Mouse (Mus musculus): Measurements from ENCODE around the gene Fuca1. TPM values are rescaled to one million over a fixed set of nuclear protein-coding genes. Genes with fewer than 3 reads are reported as not detected.

Fuca1 gene
- polyA plus RNA-seq, 1 experiment from 2014 or later: 78.2 TPM

DNA sequence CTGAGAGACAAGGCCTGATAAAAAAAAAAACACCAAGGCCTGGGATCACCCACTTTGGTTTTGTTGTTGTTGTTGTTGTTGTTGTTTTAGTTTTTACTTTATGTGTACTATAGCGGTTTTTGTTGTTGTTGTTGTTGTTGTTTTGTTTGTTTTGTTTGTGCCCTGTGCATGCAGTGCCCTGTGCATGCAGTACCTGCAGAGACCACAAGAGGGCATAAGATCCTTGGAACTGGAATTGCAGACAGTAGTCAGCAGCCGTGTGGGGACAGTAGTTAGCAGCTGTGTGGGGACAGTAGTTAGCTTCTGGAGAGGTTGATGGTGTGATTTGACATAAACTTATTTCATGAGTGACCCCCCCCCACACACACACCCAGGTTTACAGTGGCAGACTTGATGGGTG, 33.7 kb downstream of the Fuca1 start:
- ATAC-seq (ENCODE audit: insufficient number of reproducible peaks, low FRiP score, low TSS enrichment, low read depth): no peak
- no peaks in the 10 kb centered on the region for H3K27me3 ChIP-seq
- no peaks in the 10 kb centered on the region for H3K4me1 ChIP-seq
- H3K9me3 ChIP-seq (replicated peaks): 0 out of 2 replicates have a peak, but pooled peaks cover 4% of the 10 kb centered on the region
- H3K4me2 ChIP-seq (replicated peaks): no peak overlapping the region
- H3K27ac ChIP-seq (replicated peaks): no peak overlapping the region
- 11% methylated on average over 2 of the region's 2 CpGs for WGBS
- no peak overlapping the region for H3K4me3 ChIP-seq (replicated peaks)
- peaks cover 63% of the 10 kb centered on the region for H3K36me3 ChIP-seq
- H3K9ac ChIP-seq: no peak overlapping the region

DNA sequence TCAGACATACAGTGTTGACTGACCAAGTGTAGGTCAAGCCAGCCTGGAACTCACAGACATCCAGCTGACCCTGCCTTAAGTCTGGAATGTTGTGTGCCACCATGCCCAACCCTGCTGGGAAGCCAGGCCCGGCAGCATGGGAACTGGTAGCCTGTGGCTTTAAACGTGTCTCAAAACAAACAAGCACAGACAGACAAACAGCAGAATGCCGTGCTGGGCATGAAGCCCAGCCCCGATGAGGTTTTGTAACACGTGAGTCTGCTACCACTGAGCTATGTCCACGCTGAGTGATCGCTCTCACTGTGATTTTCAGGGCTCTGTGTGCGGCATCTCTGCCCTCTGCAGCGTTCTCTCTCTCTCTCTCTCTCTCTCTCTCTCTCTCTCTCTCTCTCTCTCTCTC, 35.4 kb downstream of the Fuca1 start:
- no peak for ATAC-seq (ENCODE audit: insufficient number of reproducible peaks, low FRiP score, low TSS enrichment, low read depth)
- no peaks in the 10 kb centered on the region for H3K27me3 ChIP-seq

GRCm38 (mm10) chr4:135958354-135958753, 37.8 kb downstream of the Fuca1 start:
- peaks cover 7% of the 10 kb centered on the region for H3K4me1 ChIP-seq
- H3K27me3 ChIP-seq: no peaks in the 10 kb centered on the region
- H3K36me3 ChIP-seq: peaks cover 72% of the 10 kb centered on the region
- H3K27ac ChIP-seq (replicated peaks): no peak overlapping the region
- H3K9ac ChIP-seq: no peak overlapping the region
- no peaks in the 10 kb centered on the region for H3K9me3 ChIP-seq (replicated peaks)
- WGBS: 62% methylated on average over 8 of the region's 8 CpGs
- H3K4me3 ChIP-seq (replicated peaks): no peak overlapping the region
- no peak overlapping the region for H3K4me2 ChIP-seq (replicated peaks)
- ATAC-seq (ENCODE audit: insufficient number of reproducible peaks, low FRiP score, low TSS enrichment, low read depth): no peak

More for the DNA sequence above, 35.4 kb downstream of the Fuca1 start:
- H3K4me3 ChIP-seq (replicated peaks): no peak overlapping the region
- no peak overlapping the region for H3K27ac ChIP-seq (replicated peaks)
- H3K9ac ChIP-seq: no peak overlapping the region
- 0 out of 2 replicates have a peak, but pooled peaks cover 3% of the 10 kb centered on the region for H3K9me3 ChIP-seq (replicated peaks)
- no peak overlapping the region for H3K4me2 ChIP-seq (replicated peaks)
- H3K36me3 ChIP-seq: peaks cover 79% of the 10 kb centered on the region
- WGBS: 89% methylated on average over 9 of the region's 9 CpGs
- no peaks in the 10 kb centered on the region for H3K4me1 ChIP-seq

DNA sequence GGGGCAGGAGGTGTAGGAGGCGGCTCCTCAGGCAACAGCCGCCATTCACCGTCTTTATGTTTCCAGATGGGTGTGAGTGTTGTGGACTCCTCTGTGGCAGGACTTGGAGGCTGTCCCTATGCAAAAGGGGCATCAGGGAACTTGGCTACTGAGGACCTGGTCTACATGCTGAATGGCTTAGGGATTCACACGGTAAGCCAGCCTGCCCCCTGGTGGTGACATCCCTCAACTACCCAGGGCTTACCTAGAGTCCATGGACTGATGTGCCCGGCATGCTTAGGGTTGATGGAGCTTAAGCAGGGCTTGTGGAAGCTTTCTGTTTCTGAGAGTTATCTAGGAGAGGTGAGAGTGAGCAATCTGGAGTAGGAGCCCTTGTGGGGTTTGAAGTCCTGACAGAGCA, 40.2 kb downstream of the Fuca1 start:
- no peak overlapping the region for H3K4me2 ChIP-seq (replicated peaks)
- H3K36me3 ChIP-seq: peaks cover 60% of the 10 kb centered on the region
- WGBS: 28% methylated on average over 5 of the region's 5 CpGs
- no peaks in the 10 kb centered on the region for H3K9me3 ChIP-seq (replicated peaks)
- H3K27me3 ChIP-seq: no peaks in the 10 kb centered on the region
- ATAC-seq (ENCODE audit: insufficient number of reproducible peaks, low FRiP score, low TSS enrichment, low read depth): no peak
- H3K27ac ChIP-seq (replicated peaks): no peak overlapping the region
- H3K9ac ChIP-seq: no peak overlapping the region
- H3K4me1 ChIP-seq: peaks cover 17% of the 10 kb centered on the region
- H3K4me3 ChIP-seq (replicated peaks): no peak overlapping the region

DNA sequence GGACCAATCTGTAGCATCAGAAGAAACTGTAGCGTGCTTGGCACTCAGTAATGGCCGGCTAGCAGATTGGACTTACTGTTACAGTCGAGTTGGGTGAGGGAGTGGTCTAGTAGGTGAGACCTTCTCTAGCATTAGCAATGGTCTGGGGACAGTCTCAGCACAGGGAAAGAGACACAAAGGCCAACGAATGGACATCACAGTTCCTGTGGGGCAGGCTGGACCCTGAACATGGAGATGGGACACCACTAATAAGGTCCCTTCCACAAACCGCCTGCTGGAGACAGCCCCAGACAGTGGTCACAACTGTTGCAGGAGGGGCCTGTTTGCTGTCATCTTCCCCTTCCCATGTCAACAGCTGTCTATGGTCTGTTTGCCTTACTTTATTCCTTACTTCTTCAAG, 41.2 kb downstream of the Fuca1 start:
- no peak for ATAC-seq (ENCODE audit: insufficient number of reproducible peaks, low FRiP score, low TSS enrichment, low read depth)
- Histone ChIP-seq H3K4me1 (peaks cover 17% of the 10 kb centered on the region), H3K27ac (replicated peaks) (no peak overlapping the region), H3K27me3 (no peaks in the 10 kb centered on the region), H3K36me3 (peaks cover 63% of the 10 kb centered on the region), H3K4me3 (replicated peaks) (no peak overlapping the region), H3K9ac (no peak overlapping the region), H3K9me3 (replicated peaks) (no peaks in the 10 kb centered on the region), H3K4me2 (replicated peaks) (no peak overlapping the region)
- 89% methylated on average over 5 of the region's 5 CpGs for WGBS

- H3K27ac ChIP-seq (replicated peaks): 0 out of 2 replicates have a peak overlapping the region, but pooled peaks have one; percentile 28
- WGBS: 80% methylated on average over 7 of the region's 7 CpGs
Measured at GRCm38 (mm10) chr4:135962198-135962597, 41.7 kb downstream of the Fuca1 start.

GRCm38 (mm10) chr4:135962946-135963345, 42.4 kb downstream of the Fuca1 start:
- Histone ChIP-seq H3K9ac (peak overlapping the region; percentile 47), H3K27me3 (no peaks in the 10 kb centered on the region), H3K4me3 (replicated peaks) (peak overlapping the region; percentile 79), H3K9me3 (replicated peaks) (no peaks in the 10 kb centered on the region), H3K4me1 (peaks cover 17% of the 10 kb centered on the region), H3K4me2 (replicated peaks) (peak overlapping the region; percentile 93), H3K36me3 (peaks cover 66% of the 10 kb centered on the region), H3K27ac (replicated peaks) (peak overlapping the region; percentile 93)
- ATAC-seq (ENCODE audit: insufficient number of reproducible peaks, low FRiP score, low TSS enrichment, low read depth): no peak
- WGBS: 6% methylated on average over 15 of the region's 15 CpGs

More at GRCm38 (mm10) chr4:135962198-135962597, 41.7 kb downstream of the Fuca1 start:
- Histone ChIP-seq H3K4me2 (replicated peaks) (no peak overlapping the region), H3K9me3 (replicated peaks) (no peaks in the 10 kb centered on the region), H3K9ac (no peak overlapping the region), H3K36me3 (peaks cover 66% of the 10 kb centered on the region), H3K27me3 (no peaks in the 10 kb centered on the region), H3K4me3 (replicated peaks) (no peak overlapping the region), H3K4me1 (peaks cover 17% of the 10 kb centered on the region)
- ATAC-seq (ENCODE audit: insufficient number of reproducible peaks, low FRiP score, low TSS enrichment, low read depth): no peak

- H3K36me3 ChIP-seq: peaks cover 66% of the 10 kb centered on the region
- under 1% methylated on average over 56 of the region's 56 CpGs for WGBS
Measured at GRCm38 (mm10) chr4:135963457-135964193, 43.1 kb downstream of the Fuca1 start, which contains the start of gene Gale. Gene Gale, plus strand, starts transcription at chr4:135963727.

GRCm38 (mm10) chr4:135964426-135964825, 43.9 kb downstream of the Fuca1 start:
- peak overlapping the region; percentile 84 for H3K27ac ChIP-seq (replicated peaks)

More at GRCm38 (mm10) chr4:135963457-135964193, 43.1 kb downstream of the Fuca1 start, which contains the start of gene Gale:
- H3K9me3 ChIP-seq (replicated peaks): no peaks in the 10 kb centered on the region
- no peaks in the 10 kb centered on the region for H3K27me3 ChIP-seq
- peak within 1 kb of the TSS; percentile 79 for H3K4me3 ChIP-seq (replicated peaks)
- peak within 1 kb of the TSS; percentile 93 for H3K27ac ChIP-seq (replicated peaks)
- peak; percentile 93 for ATAC-seq (ENCODE audit: insufficient number of reproducible peaks, low FRiP score, low TSS enrichment, low read depth)
- peak within 1 kb of the TSS; percentile 93 for H3K4me2 ChIP-seq (replicated peaks)
- H3K4me1 ChIP-seq: peaks cover 21% of the 10 kb centered on the region
- peak within 1 kb of the TSS; percentile 74 for H3K9ac ChIP-seq

DNA sequence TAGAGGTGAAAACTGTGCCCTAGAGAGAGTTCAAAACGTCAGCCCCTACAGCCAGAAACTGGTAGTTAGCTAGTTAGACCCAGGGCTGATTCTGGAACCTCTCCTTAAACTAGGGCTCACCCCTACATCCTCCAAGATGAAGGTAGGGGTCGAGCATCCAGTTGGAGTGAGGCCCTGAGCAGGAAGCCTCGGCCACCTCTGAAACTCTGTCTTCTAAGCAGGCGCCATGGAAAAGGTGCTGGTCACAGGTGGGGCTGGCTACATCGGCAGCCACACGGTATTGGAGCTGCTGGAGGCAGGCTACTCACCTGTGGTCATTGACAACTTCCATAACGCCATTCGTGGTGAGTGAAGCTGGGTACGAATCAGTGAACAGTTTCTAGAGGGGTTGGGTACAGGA, 44.6 kb downstream of the Fuca1 start:
- H3K36me3 ChIP-seq: peaks cover 66% of the 10 kb centered on the region
- no peaks in the 10 kb centered on the region for H3K9me3 ChIP-seq (replicated peaks)
- no peak overlapping the region for H3K9ac ChIP-seq
- ATAC-seq (ENCODE audit: insufficient number of reproducible peaks, low FRiP score, low TSS enrichment, low read depth): no peak
- WGBS: 85% methylated on average over 9 of the region's 9 CpGs
- peaks cover 21% of the 10 kb centered on the region for H3K4me1 ChIP-seq
- H3K27me3 ChIP-seq: no peaks in the 10 kb centered on the region
- H3K27ac ChIP-seq (replicated peaks): no peak overlapping the region
- H3K4me3 ChIP-seq (replicated peaks): 0 out of 2 replicates have a peak overlapping the region, but pooled peaks have one; percentile 79
- 0 out of 2 replicates have a peak overlapping the region, but pooled peaks have one; percentile 93 for H3K4me2 ChIP-seq (replicated peaks)

More at GRCm38 (mm10) chr4:135964426-135964825, 43.9 kb downstream of the Fuca1 start:
- Histone ChIP-seq H3K9me3 (replicated peaks) (no peaks in the 10 kb centered on the region), H3K9ac (peak overlapping the region; percentile 74), H3K27me3 (no peaks in the 10 kb centered on the region), H3K4me1 (peaks cover 21% of the 10 kb centered on the region), H3K4me3 (replicated peaks) (peak overlapping the region; percentile 79), H3K36me3 (peaks cover 66% of the 10 kb centered on the region), H3K4me2 (replicated peaks) (peak overlapping the region; percentile 93)
- WGBS: 4% methylated on average over 12 of the region's 12 CpGs
- ATAC-seq (ENCODE audit: insufficient number of reproducible peaks, low FRiP score, low TSS enrichment, low read depth): peak; percentile 36; the same call in 1 of the 2 replicates

- Histone ChIP-seq H3K27ac (replicated peaks) (no peak overlapping the region), H3K4me1 (peaks cover 30% of the 10 kb centered on the region), H3K9me3 (replicated peaks) (no peaks in the 10 kb centered on the region), H3K27me3 (no peaks in the 10 kb centered on the region), H3K36me3 (peaks cover 56% of the 10 kb centered on the region), H3K4me3 (replicated peaks) (no peak overlapping the region), H3K9ac (no peak overlapping the region), H3K4me2 (replicated peaks) (no peak overlapping the region)
- no peak for ATAC-seq (ENCODE audit: insufficient number of reproducible peaks, low FRiP score, low TSS enrichment, low read depth)
- WGBS: 89% methylated on average over 16 of the region's 16 CpGs
Measured at GRCm38 (mm10) chr4:135966283-135966682, 45.7 kb downstream of the Fuca1 start.
